Mouse (Mus musculus): ENCODE measurements around the gene Nubp2.

- no peak for TF ChIP-seq POLR2A (IDR thresholded peaks at IDR 0.05; ENCODE audit: insufficient read length, low read depth)
- no peak for TF ChIP-seq POLR2AphosphoS2 (IDR thresholded peaks at IDR 0.05; ENCODE audit: insufficient read length, low read depth)
- no peak for TF ChIP-seq MYOG (IDR thresholded peaks at IDR 0.05; ENCODE audit: control insufficient read depth in 1 of 3, insufficient read depth in 1 of 3, insufficient read length in 2 of 3, low read depth in 2 of 3)
These were observed 8.1 kb downstream of the Nubp2 start for GRCm38 (mm10) chr17:24878117-24878397.
